Mouse (Mus musculus) hindbrain, embryonic 15.5 days (tissue): ENCODE data around the gene Myo10. TPM values are rescaled to one million over a fixed set of nuclear protein-coding genes. Genes with fewer than 3 reads are reported as not detected.

Experiments
- ATAC-seq: fragments of 200-750 bp; cut with Nextera tagmentation; 2 replicates; pipeline ENCODE4 v1.8.0; 2017; ENCODE audit warnings: low read depth, moderate number of reproducible peaks, moderate TSS enrichment; ENCODE audit not compliant: low FRiP score
- H3K27ac ChIP-seq: fragments of 300-500 bp; sonication (generic); replicated peaks from 2 replicates; pipeline ENCODE4 v1.5.1; 2015; ENCODE audit warnings: mild to moderate bottlenecking, inconsistent platforms
- H3K27me3 ChIP-seq: fragments of 300-500 bp; sonication (generic); 2 replicates; pipeline ENCODE4 v1.6.1; 2015; ENCODE audit warnings: control low read depth, inconsistent platforms
- H3K36me3 ChIP-seq: fragments of 300-500 bp; sonication (generic); 2 replicates; pipeline ENCODE4 v1.6.1; 2015; ENCODE audit warnings: control low read depth, inconsistent platforms
- H3K4me1 ChIP-seq: fragments of 300-500 bp; sonication (generic); replicated peaks from 2 replicates; pipeline ENCODE4 v1.6.1; 2015; ENCODE audit warnings: control low read depth, inconsistent platforms
- H3K4me2 ChIP-seq: fragments of 300-500 bp; sonication (generic); 2 replicates; pipeline ENCODE4 v1.6.1; 2015; ENCODE audit warnings: moderate library complexity, mild to moderate bottlenecking, inconsistent platforms
- H3K4me3 ChIP-seq: fragments of 300-500 bp; sonication (generic); 2 replicates; pipeline ENCODE4 v1.5.1; 2015; ENCODE audit warnings: mild to moderate bottlenecking, inconsistent platforms
- H3K9ac ChIP-seq: fragments of 300-500 bp; sonication (generic); 2 replicates; pipeline ENCODE4 v1.6.1; 2015; ENCODE audit warnings: inconsistent platforms
- H3K9me3 ChIP-seq: fragments of 300-500 bp; sonication (generic); 2 replicates; pipeline ENCODE4 v1.6.1; 2016; ENCODE audit warnings: control low read depth, inconsistent platforms
- whole genome bisulfite sequencing: fragments of 180-500 bp; shearing (Covaris S2); methylation state at CpG from one replicate; pipeline ENCODE4 v1.1.7; 2015; 5-methylcytosine and 5-hydroxymethylcytosine counted together
- polyA plus RNA-seq: library from polyadenylated mRNA; unstranded; fragments of >200 nt; fragmentation: Nextera tagmentation; extraction: Ambion mirVana; gene quantifications from 2 replicates; pipeline ENCODE4 v1.2.1, GENCODE M21; 2015

Myo10 gene
- polyA plus RNA-seq, 1 experiment from 2014 or later = 28.3 TPM

DNA sequence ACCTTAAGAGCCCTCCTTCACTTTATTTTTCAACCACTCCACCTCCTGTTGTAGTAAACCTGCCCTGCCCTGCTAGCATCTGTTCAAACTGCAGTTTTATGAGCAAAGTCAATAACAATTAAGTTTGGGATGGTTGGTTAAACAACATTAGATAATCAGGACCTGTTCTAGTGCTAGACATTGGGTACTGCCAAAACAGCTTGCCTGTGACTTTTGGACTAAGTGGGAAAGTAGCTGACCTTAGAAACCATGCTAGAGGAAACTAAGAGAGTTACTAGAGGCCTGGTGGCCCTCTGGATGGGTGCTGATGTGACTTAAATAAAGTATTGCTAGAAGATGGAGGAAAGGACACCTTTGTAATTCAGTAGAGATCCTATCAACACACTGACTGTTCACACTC, 199.7 kb downstream of the Myo10 start:
- Histone ChIP-seq H3K27me3 (no peaks in the 10 kb centered on the region), H3K4me1 (no peaks in the 10 kb centered on the region), H3K9ac (no peak overlapping the region), H3K4me3 (no peak overlapping the region), H3K9me3 (peaks cover 3% of the 10 kb centered on the region; the same call in 1 of the 2 replicates), H3K27ac (no peak overlapping the region), H3K36me3 (no peaks in the 10 kb centered on the region), H3K4me2 (no peak overlapping the region)
- ATAC-seq = no peak

- 65% methylated on average over 3 of the region's 3 CpGs for WGBS
- no peaks in the 10 kb centered on the region for H3K4me1 ChIP-seq
- peaks cover 3% of the 10 kb centered on the region; the same call in 1 of the 2 replicates for H3K9me3 ChIP-seq
- ATAC-seq = no peak
- H3K4me3 ChIP-seq = no peak overlapping the region
- H3K9ac ChIP-seq = no peak overlapping the region
- no peaks in the 10 kb centered on the region for H3K36me3 ChIP-seq
- no peaks in the 10 kb centered on the region for H3K27me3 ChIP-seq
- H3K4me2 ChIP-seq = no peak overlapping the region
- H3K27ac ChIP-seq = no peak overlapping the region
These were observed 200.3 kb downstream of the Myo10 start for GRCm38 (mm10) chr15:25822656-25823055.

DNA sequence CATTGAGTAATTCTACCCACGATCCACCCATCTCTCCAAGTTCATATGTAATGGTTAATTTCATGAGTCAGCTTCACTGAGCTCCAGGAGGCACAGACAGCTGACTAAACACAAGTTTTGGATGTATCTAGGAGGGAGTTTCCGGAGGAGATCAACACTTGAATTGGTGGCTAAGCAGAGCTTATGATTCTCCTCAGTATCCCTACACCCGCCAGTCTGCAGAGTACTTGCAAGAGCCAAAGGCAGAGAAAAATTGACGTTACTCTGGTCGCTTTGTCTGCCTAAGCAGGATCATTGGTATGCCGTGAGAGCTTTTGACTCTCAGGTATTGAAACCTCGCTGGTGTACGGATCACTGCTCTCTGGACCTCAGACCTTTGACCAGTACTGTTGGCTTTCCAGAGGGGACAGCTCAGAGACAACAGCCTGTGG, 204.2 kb downstream of the Myo10 start:
- Histone ChIP-seq H3K9me3 (no peaks in the 10 kb centered on the region), H3K9ac (no peak overlapping the region), H3K4me1 (no peaks in the 10 kb centered on the region), H3K27me3 (no peaks in the 10 kb centered on the region), H3K4me2 (no peak overlapping the region), H3K36me3 (no peaks in the 10 kb centered on the region), H3K4me3 (no peak overlapping the region), H3K27ac (no peak overlapping the region)
- 84% methylated on average over 8 of the region's 8 CpGs for WGBS
- ATAC-seq = no peak

GRCm38 (mm10) chr15:25828464-25828863, 206.1 kb downstream of the Myo10 start:
- Histone ChIP-seq H3K4me2 (no peak overlapping the region), H3K27me3 (no peaks in the 10 kb centered on the region), H3K36me3 (no peaks in the 10 kb centered on the region), H3K9me3 (no peaks in the 10 kb centered on the region), H3K9ac (no peak overlapping the region), H3K4me3 (no peak overlapping the region), H3K27ac (no peak overlapping the region), H3K4me1 (no peaks in the 10 kb centered on the region)
- no peak for ATAC-seq
- 85% methylated on average over 10 of the region's 10 CpGs for WGBS

DNA sequence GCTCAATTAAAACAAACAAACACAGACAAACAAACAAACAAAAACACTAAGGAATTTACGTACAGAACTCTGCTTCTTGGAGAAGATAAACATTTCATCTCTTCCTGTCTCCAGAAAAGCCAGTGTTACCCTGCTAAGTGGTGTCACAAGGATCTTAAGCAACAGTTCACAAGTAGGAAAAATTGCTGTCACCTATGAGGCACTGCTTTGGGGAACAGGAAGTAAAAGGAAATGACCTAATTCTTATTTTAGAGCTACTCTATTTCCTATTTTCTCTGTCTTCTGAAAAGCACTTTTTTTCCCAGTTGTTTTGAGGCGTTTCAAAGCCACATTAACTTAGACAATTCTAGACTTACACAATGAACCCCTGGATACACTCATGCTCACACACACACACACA, 208.1 kb downstream of the Myo10 start:
- ATAC-seq = no peak

DNA sequence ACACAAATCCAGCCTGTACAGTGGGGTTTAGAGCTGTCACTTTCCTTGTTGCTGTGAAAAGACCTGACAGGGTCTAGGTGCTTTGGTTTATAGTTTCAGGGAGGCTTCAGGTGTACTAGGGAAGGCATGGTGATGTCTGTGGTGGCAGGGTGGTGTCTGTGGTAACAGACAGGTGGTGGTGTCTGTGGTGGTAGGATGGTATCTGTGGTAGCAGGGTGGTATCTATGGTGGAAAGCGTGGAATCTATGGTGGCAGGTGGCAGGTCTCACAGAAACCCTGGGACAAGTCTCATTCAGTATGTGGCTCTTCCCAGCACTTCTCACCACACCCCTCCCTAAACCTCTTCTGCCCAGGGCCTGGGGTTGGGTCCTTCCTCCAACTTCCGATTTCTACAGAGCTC, 212.0 kb downstream of the Myo10 start:
- H3K36me3 ChIP-seq = no peaks in the 10 kb centered on the region
- no peak for ATAC-seq
- 93% methylated on average over 2 of the region's 2 CpGs for WGBS

More for the DNA sequence above, 208.1 kb downstream of the Myo10 start:
- no peaks in the 10 kb centered on the region for H3K4me1 ChIP-seq
- no peaks in the 10 kb centered on the region for H3K36me3 ChIP-seq
- H3K9ac ChIP-seq = no peak overlapping the region
- H3K4me3 ChIP-seq = no peak overlapping the region
- no peak overlapping the region for H3K4me2 ChIP-seq
- no peak overlapping the region for H3K27ac ChIP-seq
- WGBS = 92% methylated on average over 2 of the region's 2 CpGs
- no peaks in the 10 kb centered on the region for H3K9me3 ChIP-seq
- H3K27me3 ChIP-seq = no peaks in the 10 kb centered on the region

DNA sequence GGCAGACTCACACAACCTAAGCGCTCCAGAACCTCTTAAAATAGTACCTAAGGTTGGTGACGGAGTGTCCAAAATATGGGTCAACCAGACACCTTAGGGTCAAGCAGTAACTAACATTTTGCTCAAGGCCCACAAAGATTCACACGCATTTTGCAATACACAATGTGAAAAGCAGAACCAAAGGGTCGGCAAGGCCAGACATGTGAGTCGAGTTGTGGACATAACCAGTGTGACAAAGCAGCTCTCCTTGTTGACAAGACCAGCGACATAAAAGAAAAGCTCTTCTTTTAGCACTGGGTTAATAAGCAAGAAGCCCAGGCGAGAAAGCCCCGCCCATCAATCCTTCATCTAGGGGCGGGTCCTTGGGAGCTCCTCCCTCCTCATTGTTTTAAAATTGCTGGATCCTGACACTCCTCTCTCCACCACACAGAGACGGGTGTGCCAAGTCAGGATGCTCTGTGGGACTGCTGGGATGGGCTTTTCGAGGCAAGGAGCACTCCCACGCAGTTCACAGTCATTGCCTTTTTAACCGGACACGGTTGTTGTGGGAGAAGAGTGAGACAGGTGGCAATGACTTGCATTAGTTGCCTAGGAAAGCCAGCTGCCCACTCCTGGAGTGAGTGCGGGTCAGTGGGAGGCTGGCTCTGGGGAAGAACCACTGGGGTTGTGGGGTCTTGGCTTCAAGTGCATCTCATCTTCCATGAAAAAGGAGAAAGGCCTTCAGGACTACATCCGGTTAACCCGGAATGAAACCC, 212.8 kb downstream of the Myo10 start:
- Histone ChIP-seq H3K4me3 (no peak overlapping the region), H3K4me1 (no peaks in the 10 kb centered on the region), H3K27ac (no peak overlapping the region), H3K9ac (no peak overlapping the region), H3K27me3 (no peaks in the 10 kb centered on the region), H3K4me2 (no peak overlapping the region), H3K36me3 (no peaks in the 10 kb centered on the region), H3K9me3 (no peaks in the 10 kb centered on the region)
- no peak for ATAC-seq
- 85% methylated on average over 17 of the region's 17 CpGs for WGBS

More for the DNA sequence above, 212.0 kb downstream of the Myo10 start:
- Histone ChIP-seq H3K4me2 (no peak overlapping the region), H3K9me3 (no peaks in the 10 kb centered on the region), H3K27ac (no peak overlapping the region), H3K27me3 (no peaks in the 10 kb centered on the region), H3K9ac (no peak overlapping the region), H3K4me3 (no peak overlapping the region), H3K4me1 (no peaks in the 10 kb centered on the region)

GRCm38 (mm10) chr15:25842462-25843085, 220.2 kb downstream of the Myo10 start:
- H3K4me2 ChIP-seq = peak overlapping the region; percentile 94
- H3K4me3 ChIP-seq = peak overlapping the region; percentile 62
- no peaks in the 10 kb centered on the region for H3K9me3 ChIP-seq
- H3K4me1 ChIP-seq = peaks cover 19% of the 10 kb centered on the region
- H3K27ac ChIP-seq = peak overlapping the region; percentile 65
- 9% methylated on average over 16 of the region's 16 CpGs for WGBS
- peak overlapping the region; percentile 74 for H3K9ac ChIP-seq
- peak; percentile 46; the same call in 1 of the 2 replicates for ATAC-seq
- no peaks in the 10 kb centered on the region for H3K36me3 ChIP-seq
- H3K27me3 ChIP-seq = 0 out of 2 replicates have a peak, but pooled peaks cover 5% of the 10 kb centered on the region

GRCm38 (mm10) chr15:25843086-25843991, 221.0 kb downstream of the Myo10 start, which contains the start of gene Retreg1:
TSS of gene Retreg1 (plus strand) at chr15:25843180.
- Histone ChIP-seq H3K27me3 (0 out of 2 replicates have a peak, but pooled peaks cover 5% of the 10 kb centered on the region), H3K4me3 (peak within 1 kb of the TSS; percentile 62), H3K9me3 (no peaks in the 10 kb centered on the region), H3K9ac (peak within 1 kb of the TSS; percentile 74), H3K27ac (peak within 1 kb of the TSS; percentile 65), H3K4me1 (peaks cover 19% of the 10 kb centered on the region), H3K36me3 (no peaks in the 10 kb centered on the region), H3K4me2 (peak within 1 kb of the TSS; percentile 94)
- peak; percentile 90 for ATAC-seq
- under 1% methylated on average over 62 of the region's 72 CpGs for WGBS

- Histone ChIP-seq H3K4me3 (peak overlapping the region; percentile 62), H3K9ac (peak overlapping the region; percentile 74), H3K4me1 (peaks cover 19% of the 10 kb centered on the region), H3K9me3 (no peaks in the 10 kb centered on the region), H3K4me2 (peak overlapping the region; percentile 94), H3K27ac (no peak overlapping the region), H3K27me3 (0 out of 2 replicates have a peak, but pooled peaks cover 5% of the 10 kb centered on the region), H3K36me3 (no peaks in the 10 kb centered on the region)
- 15% methylated on average over 11 of the region's 11 CpGs for WGBS
- no peak; the same call in 1 of the 2 replicates for ATAC-seq
These were observed 221.8 kb downstream of the Myo10 start for GRCm38 (mm10) chr15:25844013-25844570.

DNA sequence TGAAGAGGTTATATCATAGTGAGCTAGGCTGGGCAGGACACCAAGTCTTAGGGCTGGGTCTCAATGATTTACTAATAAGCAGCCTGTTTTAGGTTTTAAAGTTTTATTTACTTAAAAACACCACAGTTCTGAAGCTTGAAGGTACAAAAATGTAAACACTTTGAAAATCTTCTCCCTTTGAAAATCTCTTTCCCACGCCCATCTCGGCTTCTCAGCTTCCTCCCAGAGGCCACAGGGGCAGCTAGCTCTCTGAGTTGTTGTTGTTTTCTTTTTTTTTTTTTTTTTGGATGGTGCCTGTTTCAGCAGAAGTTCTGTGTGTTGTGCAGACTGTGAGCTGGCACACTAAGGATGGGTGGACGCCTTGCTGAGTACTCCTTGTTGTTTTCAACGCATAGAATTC, 222.4 kb downstream of the Myo10 start:
- Histone ChIP-seq H3K9me3 (no peaks in the 10 kb centered on the region), H3K4me1 (peaks cover 19% of the 10 kb centered on the region), H3K27ac (no peak overlapping the region), H3K27me3 (0 out of 2 replicates have a peak, but pooled peaks cover 5% of the 10 kb centered on the region), H3K9ac (no peak overlapping the region), H3K36me3 (no peaks in the 10 kb centered on the region), H3K4me2 (peak overlapping the region; percentile 94), H3K4me3 (peak overlapping the region; percentile 62)
- ATAC-seq = no peak
- 63% methylated on average over 4 of the region's 4 CpGs for WGBS
